Mouse (Mus musculus): ENCODE data around the gene Rasal2.

DNA sequence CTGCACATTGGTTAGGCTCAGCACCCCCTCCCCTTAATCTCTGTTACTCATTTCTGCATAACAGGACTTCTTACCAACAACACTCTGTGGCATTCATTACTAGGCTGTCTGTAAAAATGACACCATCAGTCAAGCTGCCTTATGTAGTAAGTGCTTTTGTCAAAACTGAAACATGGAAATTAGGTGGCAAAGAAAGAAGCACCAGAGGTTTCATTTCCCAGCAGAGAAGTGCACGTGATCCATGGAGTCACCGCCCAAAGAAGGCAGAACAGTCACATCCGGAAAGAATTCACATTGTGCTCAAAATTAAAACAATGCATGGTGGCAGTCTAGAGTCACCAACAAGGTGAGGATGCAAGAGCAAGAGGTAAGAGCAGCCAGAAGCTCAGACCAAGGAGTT is 271.4 kb downstream of the Rasal2 start:
- TF ChIP-seq CTCF (IDR thresholded peaks at IDR 0.05; ENCODE audit: low read depth) (no peak), EP300 (IDR thresholded peaks at IDR 0.05; ENCODE audit: low read depth) (no peak)
